18 mouse cellular contexts compared by ENCODE assay signal in the genomic region with DNA sequence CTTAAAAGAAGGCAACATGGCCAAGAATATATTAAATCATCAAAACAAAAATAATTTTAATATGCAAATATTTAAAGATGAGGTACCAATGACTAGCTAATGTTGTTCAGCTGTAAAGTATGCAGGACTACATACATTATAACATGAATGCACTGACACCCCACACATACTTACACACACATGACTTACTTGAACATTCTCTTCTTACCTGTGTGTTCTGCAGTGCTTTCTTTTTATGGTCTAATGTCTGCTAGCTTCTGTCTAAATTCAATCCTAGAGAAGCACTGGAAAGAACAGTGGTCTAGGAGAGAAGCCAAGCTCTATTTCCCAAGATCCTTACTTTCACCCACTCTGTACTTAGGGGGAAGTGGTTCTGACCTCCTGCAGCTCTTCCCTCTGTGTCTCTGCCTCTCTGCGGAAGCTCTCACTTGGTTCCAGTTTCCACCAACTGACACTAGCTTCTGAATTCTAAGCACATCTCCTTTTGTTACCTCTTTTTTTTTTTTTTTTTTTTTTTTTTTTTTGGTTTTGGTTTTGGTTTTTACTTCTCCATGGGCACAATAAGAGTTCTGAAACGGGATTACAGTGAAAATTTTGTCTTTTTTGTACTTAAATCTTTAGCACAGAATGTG.
DNase-seq lines count a peak whose midpoint lies in the region; TF ChIP-seq lines count a peak whose summit lies in the region.
"Had no signal": no experiment of that assay in that cellular context is flagged by ENCODE, and none has a peak within 500 bp of the region (broad histone marks: within the 10 kb centered on the region; RNA-seq: fewer than 3 reads in every experiment).

No protein-coding gene starts in this region.

- TF ChIP-seq CTCF in left cerebral cortex, adult 2 months (IDR thresholded peaks at IDR 0.05): no peak

- DNase-seq in layer of hippocampus, adult 9-11 months: peak; percentile 13
- DNase-seq in layer of hippocampus, postnatal 25 days (ENCODE audit: extremely low spot score in 1 of 2, low spot score in 1 of 2): no peak
- DNase-seq in A20 (ENCODE audit: low read depth, low spot score) (peak; percentile 83), adipocyte (ENCODE audit: low spot score) (peak; percentile 21)
- no peak for DNase-seq in ovary, postnatal 14 days (ENCODE audit: low spot score)
- DNase-seq in kidney, postnatal 36 days: no peak
- no peak for DNase-seq in left cerebral cortex, adult 2 months (ENCODE audit: extremely low spot score in 1 of 2, low spot score in 2 of 2)
- DNase-seq: cerebellum, adult 11 months; gastrocnemius, postnatal 14 days; kidney, postnatal 25 days; layer of hippocampus, postnatal 36 days; lung, embryonic 14.5 days; right cerebral cortex, postnatal 14 days had no signal

- peak overlapping the region; percentile 7; the same call in 1 of the 2 replicates for H3K4me3 ChIP-seq in macrophage (ENCODE audit: inconsistent target)
- no peak overlapping the region for H3K4me3 ChIP-seq in left cerebral cortex, adult 2 months
- H3K4me3 ChIP-seq: embryonic facial prominence, embryonic 13.5 days; heart, embryonic 13.5 days; hindbrain, embryonic 12.5 days; midbrain, embryonic 12.5 days had no signal

- 0% methylated on average over 2 of the region's 2 CpGs for WGBS in macrophage (ENCODE audit: missing documents)

- no peaks in the 10 kb centered on the region for H3K36me3 ChIP-seq in macrophage (ENCODE audit: inconsistent target)
- H3K36me3 ChIP-seq: embryonic facial prominence, embryonic 13.5 days; heart, embryonic 13.5 days; hindbrain, embryonic 12.5 days; midbrain, embryonic 12.5 days had no signal

- intact Hi-C loops in left cerebral cortex, adult 2 months (cut with DNase I): no loop called here

- peaks cover 11% of the 10 kb centered on the region; the same call in 1 of the 2 replicates for H3K79me2 ChIP-seq in macrophage (ENCODE audit: inconsistent target)

- H3K27ac ChIP-seq in macrophage: peak overlapping the region; percentile 65
- H3K27ac ChIP-seq in left cerebral cortex, adult 2 months: no peak overlapping the region
- H3K27ac ChIP-seq: embryonic facial prominence, embryonic 13.5 days; heart, embryonic 13.5 days; hindbrain, embryonic 12.5 days; midbrain, embryonic 12.5 days had no signal

Comparison
In these comparisons a context has a peak if more than half of its experiments do, and no peak if none do; other contexts are left out.
1. DNase-seq: peak in layer of hippocampus, adult 9-11 months (single experiment), A20 (single experiment) and adipocyte (single experiment); none in layer of hippocampus, postnatal 25 days (0 of 2), ovary, postnatal 14 days (single experiment), kidney, postnatal 36 days (0 of 2) and left cerebral cortex, adult 2 months (0 of 2).